Mouse (Mus musculus): ENCODE data around the gene Wipf3. TPM values are rescaled to one million over a fixed set of nuclear protein-coding genes. Genes with fewer than 3 reads are reported as not detected.

Wipf3 gene
- polyA plus RNA-seq, 1 experiment from 2014 or later: 0.05 TPM

DNA sequence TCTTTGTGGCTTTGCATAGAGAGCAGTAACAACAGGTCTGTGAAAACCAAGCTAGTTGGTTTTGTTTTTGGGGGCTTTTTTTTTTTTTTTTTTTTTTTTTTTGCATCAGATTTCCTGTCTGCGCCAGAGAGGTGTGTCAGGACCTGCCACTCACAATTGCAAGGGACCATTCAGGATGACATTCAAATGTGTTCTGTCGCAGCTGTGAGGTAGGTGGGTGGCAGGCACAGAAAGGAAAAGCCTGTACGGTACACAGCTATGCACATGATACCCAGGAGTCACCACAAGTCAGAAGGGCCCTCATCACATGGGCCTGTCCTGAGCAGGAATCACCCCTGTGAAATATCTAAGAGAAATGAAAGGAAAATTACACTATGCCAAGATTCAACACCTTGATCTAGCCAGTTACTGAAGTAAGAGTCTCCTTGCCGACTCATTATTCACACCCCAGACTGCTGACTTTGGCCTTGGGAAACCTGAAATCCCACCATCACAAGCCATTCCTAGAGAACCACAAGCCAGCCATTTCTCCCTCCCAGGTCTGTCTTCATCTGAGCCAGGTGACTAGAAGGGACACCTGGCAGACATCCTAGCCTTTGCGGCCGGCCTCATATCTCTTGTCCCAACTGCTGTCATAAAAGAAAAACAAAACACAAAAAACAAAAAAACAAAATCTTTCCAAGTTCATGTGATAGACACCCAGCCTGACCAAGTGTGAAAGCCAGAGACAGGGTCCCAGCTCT, 30.9 kb downstream of the Wipf3 start:
- peaks cover 3% of the 10 kb centered on the region; the same call in 1 of the 2 replicates for H3K4me1 ChIP-seq (replicated peaks)
- no peaks in the 10 kb centered on the region for H3K27me3 ChIP-seq
- H3K27ac ChIP-seq (replicated peaks): no peak overlapping the region
- H3K4me2 ChIP-seq: no peak overlapping the region
- H3K9me3 ChIP-seq (replicated peaks): no peaks in the 10 kb centered on the region
- H3K9ac ChIP-seq: no peak overlapping the region
- no peaks in the 10 kb centered on the region for H3K36me3 ChIP-seq (replicated peaks)
- ATAC-seq (ENCODE audit: insufficient read depth): no peak
- WGBS (ENCODE audit: insufficient replicate concordance): 67% methylated on average over 6 of the region's 6 CpGs
- no peak overlapping the region for H3K4me3 ChIP-seq (replicated peaks)

DNA sequence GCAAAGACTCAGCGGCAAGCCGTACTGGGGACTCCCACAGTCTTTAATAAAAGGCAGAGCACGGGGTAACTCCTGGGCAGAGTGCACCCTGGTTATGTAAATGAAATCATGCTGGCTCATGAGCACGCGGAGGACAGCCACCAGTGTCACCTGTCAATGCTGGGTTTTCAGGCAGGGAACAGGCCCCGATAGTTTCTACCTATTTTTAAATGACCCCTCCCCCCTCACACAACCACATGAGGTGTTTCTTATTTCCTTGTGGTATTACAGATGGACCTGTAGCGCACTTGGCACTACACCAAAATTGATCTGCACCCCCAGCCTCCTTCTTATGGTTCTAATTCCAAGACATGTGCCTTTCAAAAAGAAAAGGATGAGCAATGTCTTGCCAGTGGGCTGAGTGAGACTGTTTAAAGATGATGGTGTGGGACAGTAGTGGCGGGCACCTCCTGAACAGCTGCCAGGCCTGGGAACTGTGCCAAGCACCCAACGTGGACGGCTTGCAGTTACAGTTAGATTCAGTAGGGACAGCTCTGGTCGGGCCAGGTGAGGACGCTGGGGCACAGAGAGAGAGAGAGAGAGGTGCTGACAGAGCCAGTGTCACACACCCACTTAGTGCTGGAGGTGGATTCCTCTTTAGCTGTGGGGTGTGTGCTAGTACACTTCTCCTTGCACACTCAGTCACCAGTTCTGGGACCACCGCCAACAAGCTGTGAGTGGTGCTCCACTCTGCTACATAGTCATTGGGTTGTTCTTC, 31.7 kb downstream of the Wipf3 start:
- Histone ChIP-seq H3K4me1 (replicated peaks) (peaks cover 3% of the 10 kb centered on the region; the same call in 1 of the 2 replicates), H3K27ac (replicated peaks) (no peak overlapping the region), H3K4me3 (replicated peaks) (no peak overlapping the region), H3K27me3 (no peaks in the 10 kb centered on the region), H3K9ac (no peak overlapping the region), H3K36me3 (replicated peaks) (no peaks in the 10 kb centered on the region), H3K9me3 (replicated peaks) (no peaks in the 10 kb centered on the region), H3K4me2 (no peak overlapping the region)
- ATAC-seq (ENCODE audit: insufficient read depth): no peak
- WGBS (ENCODE audit: insufficient replicate concordance): 60% methylated on average over 13 of the region's 13 CpGs

DNA sequence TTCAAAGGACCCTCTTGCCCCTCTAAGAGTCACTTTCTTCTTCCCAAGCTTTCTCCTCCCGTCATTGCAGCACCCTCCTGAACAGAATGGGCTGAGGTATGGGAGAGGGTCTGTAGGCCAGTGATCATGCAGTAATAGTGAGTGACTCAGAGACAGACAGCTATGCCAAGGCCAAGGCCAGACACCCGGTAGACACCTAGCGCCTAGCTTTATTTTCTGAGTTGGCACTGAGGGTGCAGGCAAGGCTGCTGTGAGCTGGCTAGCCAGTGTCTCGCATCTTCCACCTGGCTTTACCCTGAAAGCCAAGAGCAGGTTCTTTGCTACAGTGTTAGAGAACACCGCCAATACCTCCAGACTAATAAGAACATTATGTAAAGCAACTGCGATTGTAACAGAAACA, 33.4 kb downstream of the Wipf3 start:
- Histone ChIP-seq H3K4me3 (replicated peaks) (no peak overlapping the region), H3K4me2 (no peak overlapping the region), H3K36me3 (replicated peaks) (no peaks in the 10 kb centered on the region), H3K4me1 (replicated peaks) (no peaks in the 10 kb centered on the region), H3K27ac (replicated peaks) (no peak overlapping the region), H3K9me3 (replicated peaks) (no peaks in the 10 kb centered on the region), H3K9ac (no peak overlapping the region), H3K27me3 (no peaks in the 10 kb centered on the region)
- ATAC-seq (ENCODE audit: insufficient read depth): no peak
- 69% methylated on average over 6 of the region's 6 CpGs for WGBS (ENCODE audit: insufficient replicate concordance)

DNA sequence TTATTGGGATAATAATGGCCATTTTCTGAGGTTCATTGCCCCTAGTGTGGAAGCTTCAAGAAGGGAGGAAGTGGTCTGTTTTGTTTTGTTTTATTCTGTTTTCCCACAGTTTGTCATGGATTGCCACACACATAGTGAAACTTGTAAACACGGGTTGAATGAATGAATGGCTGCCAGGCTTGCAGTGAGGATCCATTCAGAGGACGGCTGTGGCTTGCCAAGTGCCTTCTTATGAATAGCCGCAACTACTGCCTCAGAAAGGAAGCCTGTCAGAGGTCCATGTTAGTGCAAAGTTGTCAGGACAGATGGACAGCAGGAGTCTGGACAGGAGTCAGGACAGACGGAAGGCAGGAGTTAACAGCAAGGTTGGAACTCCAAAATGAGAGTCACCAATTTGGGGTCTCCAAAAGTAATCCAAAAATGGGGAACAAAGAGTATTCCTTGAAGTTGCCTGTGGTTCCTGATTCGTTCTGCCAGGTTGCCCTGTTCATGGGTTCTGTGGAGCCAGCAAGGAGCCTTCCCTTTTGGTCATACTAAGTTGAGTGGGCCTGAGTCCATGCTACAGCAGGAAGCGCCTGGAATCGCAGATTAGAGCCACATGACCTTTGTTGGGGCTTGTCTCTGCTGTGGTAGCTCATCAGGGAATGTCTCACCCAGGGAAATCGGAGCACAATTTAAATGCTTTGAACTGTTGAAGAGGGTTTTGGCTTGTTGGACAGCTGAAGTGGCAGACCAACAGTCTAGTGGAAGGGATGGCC, 34.5 kb downstream of the Wipf3 start:
- 36% methylated on average over 8 of the region's 8 CpGs for WGBS (ENCODE audit: insufficient replicate concordance)
- H3K4me1 ChIP-seq (replicated peaks): no peaks in the 10 kb centered on the region
- H3K36me3 ChIP-seq (replicated peaks): no peaks in the 10 kb centered on the region
- H3K27ac ChIP-seq (replicated peaks): no peak overlapping the region
- H3K9me3 ChIP-seq (replicated peaks): no peaks in the 10 kb centered on the region
- ATAC-seq (ENCODE audit: insufficient read depth): no peak
- H3K27me3 ChIP-seq: no peaks in the 10 kb centered on the region
- no peak overlapping the region for H3K9ac ChIP-seq
- H3K4me2 ChIP-seq: no peak overlapping the region
- no peak overlapping the region for H3K4me3 ChIP-seq (replicated peaks)

DNA sequence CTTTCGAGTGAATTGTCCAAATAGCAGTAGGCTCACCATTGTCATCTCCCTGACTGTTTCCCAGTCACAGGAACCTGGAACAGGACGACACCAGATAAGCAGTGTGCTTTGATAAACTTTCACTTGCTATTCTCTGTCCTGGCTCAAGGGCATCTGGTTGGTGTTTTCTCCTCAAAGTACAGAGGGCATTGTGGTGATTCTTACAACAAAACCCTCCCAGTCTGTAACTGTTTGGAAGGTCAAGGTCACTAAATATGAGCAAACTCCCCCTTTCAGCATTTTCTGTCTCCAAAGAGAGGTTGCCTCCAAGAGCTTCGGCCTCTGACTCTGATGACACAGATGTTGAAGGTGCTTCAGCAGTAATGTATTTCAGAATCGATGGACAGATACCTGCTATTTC, 35.5 kb downstream of the Wipf3 start:
- H3K9ac ChIP-seq: no peak overlapping the region
- H3K36me3 ChIP-seq (replicated peaks): no peaks in the 10 kb centered on the region
- no peaks in the 10 kb centered on the region for H3K9me3 ChIP-seq (replicated peaks)
- H3K27me3 ChIP-seq: no peaks in the 10 kb centered on the region
- no peak overlapping the region for H3K4me2 ChIP-seq
- WGBS (ENCODE audit: insufficient replicate concordance): 52% methylated on average over 4 of the region's 4 CpGs
- H3K4me1 ChIP-seq (replicated peaks): no peaks in the 10 kb centered on the region
- no peak overlapping the region for H3K27ac ChIP-seq (replicated peaks)
- H3K4me3 ChIP-seq (replicated peaks): no peak overlapping the region
- no peak for ATAC-seq (ENCODE audit: insufficient read depth)

DNA sequence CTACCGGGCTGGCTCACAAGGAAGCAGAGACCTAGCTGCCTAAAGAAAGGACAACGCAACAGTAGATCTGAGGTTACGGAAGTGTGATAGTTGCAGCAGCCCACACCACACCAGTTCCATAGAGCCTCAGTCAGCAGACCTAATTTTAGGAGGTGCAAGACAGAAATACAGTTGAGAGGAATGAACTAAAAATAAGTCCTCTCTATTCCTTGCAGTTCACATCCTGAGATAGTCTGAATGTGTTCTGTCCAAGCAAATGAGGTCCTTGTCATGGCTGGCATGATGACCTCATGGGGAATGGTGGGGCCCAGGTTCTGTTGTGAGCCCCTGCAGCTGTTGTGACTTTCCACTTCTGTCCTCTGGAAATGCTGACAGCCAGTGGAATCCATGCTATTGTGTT, 38.0 kb downstream of the Wipf3 start:
- no peaks in the 10 kb centered on the region for H3K9me3 ChIP-seq (replicated peaks)
- 63% methylated on average over 3 of the region's 3 CpGs for WGBS (ENCODE audit: insufficient replicate concordance)
- no peak overlapping the region for H3K27ac ChIP-seq (replicated peaks)
- no peaks in the 10 kb centered on the region for H3K36me3 ChIP-seq (replicated peaks)
- H3K27me3 ChIP-seq: no peaks in the 10 kb centered on the region
- H3K9ac ChIP-seq: no peak overlapping the region
- ATAC-seq (ENCODE audit: insufficient read depth): no peak
- no peak overlapping the region for H3K4me2 ChIP-seq
- H3K4me1 ChIP-seq (replicated peaks): no peaks in the 10 kb centered on the region
- no peak overlapping the region for H3K4me3 ChIP-seq (replicated peaks)

DNA sequence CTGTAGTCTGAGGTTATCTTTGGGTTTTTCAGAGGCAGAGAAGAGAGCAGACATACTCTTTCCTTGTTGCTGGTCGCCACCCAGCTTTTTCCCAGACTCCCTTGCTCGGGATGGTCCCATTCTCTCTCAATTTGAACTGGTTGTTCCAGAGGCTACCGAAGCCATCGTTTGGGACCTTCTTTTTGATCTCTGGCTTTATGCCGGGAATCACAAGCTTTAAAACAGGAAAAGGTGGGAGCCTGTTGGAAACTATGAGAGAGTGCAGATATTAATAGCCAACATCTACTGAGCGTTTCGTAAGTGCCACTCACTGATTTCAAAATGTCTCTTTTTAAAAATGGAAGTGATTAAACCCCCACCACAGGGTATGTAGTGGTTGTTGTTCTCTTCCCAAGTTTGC, 42.5 kb downstream of the Wipf3 start:
- Histone ChIP-seq H3K9me3 (replicated peaks) (no peaks in the 10 kb centered on the region), H3K36me3 (replicated peaks) (no peaks in the 10 kb centered on the region), H3K4me3 (replicated peaks) (no peak overlapping the region), H3K27me3 (no peaks in the 10 kb centered on the region), H3K9ac (no peak overlapping the region), H3K4me2 (no peak overlapping the region), H3K4me1 (replicated peaks) (no peaks in the 10 kb centered on the region), H3K27ac (replicated peaks) (no peak overlapping the region)
- WGBS (ENCODE audit: insufficient replicate concordance): 59% methylated on average over 7 of the region's 7 CpGs
- no peak for ATAC-seq (ENCODE audit: insufficient read depth)

DNA sequence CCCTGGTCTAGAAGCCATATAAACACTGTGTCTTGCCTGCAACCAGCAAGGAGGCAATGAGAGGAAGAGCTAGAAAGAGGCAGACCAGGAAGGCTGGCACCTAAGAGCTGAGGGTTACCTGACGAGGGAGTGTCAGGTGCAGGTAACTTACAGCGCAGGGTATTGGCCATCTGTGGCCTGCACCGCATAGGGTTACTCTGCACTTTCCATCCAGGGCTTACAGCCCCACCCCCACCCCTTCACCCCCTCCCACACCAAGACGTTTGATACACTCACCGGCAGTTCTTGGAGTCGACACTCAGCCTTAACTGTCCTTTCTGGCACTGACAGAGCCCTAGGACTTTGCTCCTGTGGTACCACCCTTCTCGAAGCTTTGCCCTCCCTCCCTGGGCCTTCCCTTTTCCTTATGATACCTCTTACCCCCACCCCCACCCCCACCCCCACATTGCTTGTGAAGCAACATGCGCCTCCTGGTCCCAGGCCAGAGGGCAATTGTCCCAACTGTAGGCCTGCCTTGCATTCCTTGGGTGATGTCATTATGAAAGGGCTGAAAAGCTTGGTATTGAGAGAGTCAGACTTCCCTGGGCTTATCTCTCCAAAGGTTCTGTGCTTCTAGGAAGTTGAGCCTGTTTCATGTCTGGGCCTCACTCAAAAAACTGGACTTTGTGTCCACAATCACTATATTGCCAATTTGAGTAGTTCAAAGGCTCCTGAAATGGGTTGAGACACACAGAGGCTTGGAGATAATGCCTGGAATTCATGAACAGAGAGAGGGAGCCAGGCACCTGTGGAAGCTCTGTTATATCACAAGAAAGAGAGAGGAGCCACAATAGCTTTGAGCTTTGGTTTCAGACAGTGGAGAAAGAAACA, 43.7 kb downstream of the Wipf3 start:
- Histone ChIP-seq H3K9ac (no peak overlapping the region), H3K27ac (replicated peaks) (no peak overlapping the region), H3K9me3 (replicated peaks) (no peaks in the 10 kb centered on the region), H3K4me1 (replicated peaks) (no peaks in the 10 kb centered on the region), H3K4me3 (replicated peaks) (no peak overlapping the region), H3K4me2 (no peak overlapping the region), H3K36me3 (replicated peaks) (no peaks in the 10 kb centered on the region), H3K27me3 (no peaks in the 10 kb centered on the region)
- no peak for ATAC-seq (ENCODE audit: insufficient read depth)
- WGBS (ENCODE audit: insufficient replicate concordance): 58% methylated on average over 8 of the region's 8 CpGs

DNA sequence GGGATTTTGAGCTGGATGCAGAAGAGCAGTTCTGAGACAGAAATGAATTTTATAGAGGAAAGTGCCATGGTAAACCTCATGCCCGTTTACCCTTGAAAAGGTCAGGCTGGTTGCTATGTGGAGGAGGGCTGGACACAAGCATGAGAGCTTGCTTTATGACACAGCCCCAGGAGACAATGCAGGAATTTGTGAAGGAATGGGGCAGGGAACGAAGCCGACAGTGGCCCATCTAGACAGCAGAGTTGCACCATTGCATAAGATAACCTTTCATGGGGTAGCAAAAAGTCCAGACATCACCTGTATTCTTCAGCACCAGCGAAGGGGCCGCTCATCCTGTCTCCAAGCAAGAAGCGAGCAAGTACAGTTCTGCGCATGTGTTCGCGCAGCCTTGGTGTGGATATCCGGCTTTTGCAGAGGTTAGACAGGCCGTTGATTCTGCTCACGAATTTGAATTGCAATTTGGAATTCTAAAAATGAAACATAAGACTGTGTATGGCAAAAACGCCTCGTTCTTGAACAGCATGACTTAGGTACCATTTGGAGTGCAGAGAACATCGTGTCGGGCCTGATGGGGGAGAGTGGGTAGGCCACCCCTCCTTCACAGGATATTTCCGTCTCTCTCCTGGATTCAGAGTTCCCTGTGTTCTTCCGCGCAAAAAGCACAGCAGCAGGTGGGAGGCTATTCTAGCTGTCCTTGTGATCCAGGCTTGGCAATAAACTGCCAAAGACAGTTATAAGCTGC, 46.7 kb downstream of the Wipf3 start:
- ATAC-seq (ENCODE audit: insufficient read depth): no peak
- no peak overlapping the region for H3K4me2 ChIP-seq
- H3K4me3 ChIP-seq (replicated peaks): no peak overlapping the region
- no peaks in the 10 kb centered on the region for H3K9me3 ChIP-seq (replicated peaks)
- no peak overlapping the region for H3K27ac ChIP-seq (replicated peaks)
- H3K27me3 ChIP-seq: no peaks in the 10 kb centered on the region
- no peaks in the 10 kb centered on the region for H3K4me1 ChIP-seq (replicated peaks)
- 76% methylated on average over 19 of the region's 19 CpGs for WGBS (ENCODE audit: insufficient replicate concordance)
- H3K9ac ChIP-seq: no peak overlapping the region
- H3K36me3 ChIP-seq (replicated peaks): no peaks in the 10 kb centered on the region

DNA sequence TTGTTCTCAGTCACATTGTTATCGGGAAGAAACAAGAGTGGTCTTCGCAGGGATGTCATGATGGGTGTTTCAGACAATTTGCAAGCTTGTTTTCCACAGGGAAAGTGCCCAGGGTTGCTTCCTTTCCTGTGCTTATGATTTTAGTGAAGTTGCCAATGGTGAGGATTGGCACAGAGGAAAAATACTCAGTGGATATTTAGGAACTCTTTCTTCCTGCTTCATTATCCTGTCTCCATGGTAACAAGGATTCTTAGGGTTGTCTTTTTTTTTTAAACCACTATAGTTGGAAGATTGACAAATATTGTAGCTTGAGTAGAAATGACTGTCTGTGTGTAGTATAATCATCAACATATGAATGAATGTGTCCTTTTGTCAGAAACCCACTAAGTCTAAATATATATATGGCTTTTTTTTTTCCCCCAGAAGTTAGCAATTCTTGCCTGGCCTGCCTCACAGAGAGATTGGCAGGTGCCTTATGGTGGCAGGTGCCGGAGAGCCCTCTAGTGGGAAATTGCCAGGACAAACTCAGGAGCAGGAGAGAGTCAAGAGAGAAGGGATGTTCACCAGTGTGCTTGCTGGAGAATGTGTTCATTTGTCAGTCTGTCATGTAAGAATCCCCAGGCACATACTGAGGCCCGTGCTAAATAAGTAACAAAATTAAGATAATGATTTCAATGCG, 49.4 kb downstream of the Wipf3 start:
- 62% methylated on average over 5 of the region's 5 CpGs for WGBS (ENCODE audit: insufficient replicate concordance)
- no peaks in the 10 kb centered on the region for H3K9me3 ChIP-seq (replicated peaks)
- H3K27me3 ChIP-seq: no peaks in the 10 kb centered on the region
- ATAC-seq (ENCODE audit: insufficient read depth): no peak
- H3K4me2 ChIP-seq: no peak overlapping the region
- H3K4me1 ChIP-seq (replicated peaks): no peaks in the 10 kb centered on the region
- no peak overlapping the region for H3K27ac ChIP-seq (replicated peaks)
- H3K4me3 ChIP-seq (replicated peaks): no peak overlapping the region
- no peaks in the 10 kb centered on the region for H3K36me3 ChIP-seq (replicated peaks)
- H3K9ac ChIP-seq: no peak overlapping the region
